Mouse (Mus musculus) midbrain, embryonic 13.5 days (tissue): ENCODE data around the gene Shroom2. TPM values are rescaled to one million over a fixed set of nuclear protein-coding genes. Genes with fewer than 3 reads are reported as not detected.
A peak's percentile ranks its signal among the peaks of the same experiment; 100 is the strongest.

Experiments used
- ATAC-seq: fragments of 200-750 bp; cut with Nextera tagmentation; 2 replicates; pipeline ENCODE4 v1.8.0; 2017; ENCODE audit warnings: mild to moderate bottlenecking, moderate TSS enrichment, moderate library complexity
- H3K27ac ChIP-seq: fragments of 300-500 bp; sonication (generic); 2 replicates; pipeline ENCODE4 v1.5.1; 2015; ENCODE audit warnings: inconsistent platforms, mild to moderate bottlenecking, moderate library complexity
- H3K27me3 ChIP-seq: fragments of 300-500 bp; sonication (generic); 2 replicates; pipeline ENCODE4 v1.6.1; 2015; ENCODE audit warnings: mild to moderate bottlenecking, inconsistent platforms
- H3K36me3 ChIP-seq: fragments of 300-500 bp; sonication (generic); 2 replicates; pipeline ENCODE4 v1.6.1; 2015; ENCODE audit warnings: mild to moderate bottlenecking, inconsistent platforms
- H3K4me1 ChIP-seq: fragments of 300-500 bp; sonication (generic); replicated peaks from 2 replicates; pipeline ENCODE4 v1.6.1; 2015; ENCODE audit warnings: inconsistent platforms
- H3K4me2 ChIP-seq: fragments of 300-500 bp; sonication (generic); replicated peaks from 2 replicates; pipeline ENCODE4 v1.6.1; 2015; ENCODE audit warnings: moderate library complexity, mild to moderate bottlenecking, inconsistent platforms
- H3K4me3 ChIP-seq: fragments of 300-500 bp; sonication (generic); replicated peaks from 2 replicates; pipeline ENCODE4 v1.5.1; 2015; ENCODE audit warnings: mild to moderate bottlenecking, inconsistent platforms
- H3K9ac ChIP-seq: fragments of 300-500 bp; sonication (generic); replicated peaks from 2 replicates; pipeline ENCODE4 v1.6.1; 2015; ENCODE audit warnings: mild to moderate bottlenecking, inconsistent platforms
- H3K9me3 ChIP-seq: fragments of 300-500 bp; sonication (generic); 2 replicates; pipeline ENCODE4 v1.6.1; 2016; ENCODE audit warnings: mild to moderate bottlenecking, inconsistent platforms
- WGBS: fragments of 180-500 bp; shearing (Covaris S2); methylation state at CpG from one replicate; pipeline ENCODE4 v1.1.7; 2015; 5-methylcytosine and 5-hydroxymethylcytosine counted together
- polyA plus RNA-seq: library from polyadenylated mRNA; unstranded; fragments of >200 nt; fragmentation: Nextera tagmentation; extraction: Ambion mirVana; gene quantifications from 2 replicates; pipeline ENCODE4 v1.2.1, GENCODE M21; 2015

Shroom2 gene
- polyA plus RNA-seq, 1 experiment from 2014 or later, result 47.2 TPM

GRCm38 (mm10) chrX:152679190-152679814 lies 90.0 kb downstream of the Shroom2 start:
- no peaks in the 10 kb centered on the region for H3K9me3 ChIP-seq
- H3K36me3 ChIP-seq, result no peaks in the 10 kb centered on the region
- 86% methylated on average over 2 of the region's 2 CpGs for WGBS
- no peak overlapping the region for H3K27ac ChIP-seq
- H3K4me3 ChIP-seq, result no peak overlapping the region
- peaks cover 41% of the 10 kb centered on the region; the same call in 1 of the 2 replicates for H3K27me3 ChIP-seq
- H3K4me2 ChIP-seq, result no peak overlapping the region
- no peak for ATAC-seq
- H3K4me1 ChIP-seq, result no peaks in the 10 kb centered on the region
- H3K9ac ChIP-seq, result no peak overlapping the region

DNA sequence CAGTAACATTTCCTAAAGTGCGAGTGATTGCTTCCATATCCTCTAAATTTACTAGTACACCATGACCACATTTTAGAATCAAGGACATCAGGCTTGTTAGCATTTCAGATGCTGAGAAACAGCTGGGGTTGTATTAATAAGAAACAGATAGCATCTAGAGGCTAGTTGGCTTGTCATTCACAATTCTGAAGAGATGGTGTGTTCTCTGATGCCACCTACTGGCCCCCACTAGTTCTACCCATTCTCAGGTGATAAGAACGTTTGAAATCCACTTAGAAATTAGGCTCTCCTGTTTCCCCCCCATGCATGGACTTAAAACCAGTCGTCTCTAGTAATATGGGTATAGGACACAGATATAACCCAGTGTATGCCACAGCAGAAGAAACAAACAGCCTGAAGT lies 92.9 kb downstream of the Shroom2 start:
- Histone ChIP-seq H3K4me1 (no peaks in the 10 kb centered on the region), H3K9me3 (no peaks in the 10 kb centered on the region), H3K9ac (no peak overlapping the region), H3K27ac (no peak overlapping the region), H3K4me2 (no peak overlapping the region), H3K4me3 (no peak overlapping the region), H3K36me3 (no peaks in the 10 kb centered on the region), H3K27me3 (peaks cover 48% of the 10 kb centered on the region; the same call in 1 of the 2 replicates)
- 51% methylated on average over 3 of the region's 3 CpGs for WGBS
- no peak for ATAC-seq

GRCm38 (mm10) chrX:152673431-152673830 lies 95.8 kb downstream of the Shroom2 start:
- peaks cover 37% of the 10 kb centered on the region; the same call in 1 of the 2 replicates for H3K27me3 ChIP-seq
- WGBS, result 85% methylated on average over 3 of the region's 3 CpGs

GRCm38 (mm10) chrX:152657363-152658036 lies 111.8 kb downstream of the Shroom2 start:
- ATAC-seq, result no peak
- no peaks in the 10 kb centered on the region for H3K36me3 ChIP-seq
- 44% methylated on average over 4 of the region's 4 CpGs for WGBS

More at GRCm38 (mm10) chrX:152673431-152673830, 95.8 kb downstream of the Shroom2 start:
- Histone ChIP-seq H3K9me3 (no peaks in the 10 kb centered on the region), H3K4me2 (no peak overlapping the region), H3K4me3 (no peak overlapping the region), H3K4me1 (no peaks in the 10 kb centered on the region), H3K9ac (no peak overlapping the region), H3K27ac (no peak overlapping the region), H3K36me3 (no peaks in the 10 kb centered on the region)
- no peak for ATAC-seq

GRCm38 (mm10) chrX:152656609-152656939 lies 112.7 kb downstream of the Shroom2 start:
- no peaks in the 10 kb centered on the region for H3K9me3 ChIP-seq
- WGBS, result 65% methylated on average over 2 of the region's 2 CpGs
- peak; percentile 61 for ATAC-seq
- peaks cover 12% of the 10 kb centered on the region; the same call in 1 of the 2 replicates for H3K4me1 ChIP-seq
- H3K4me2 ChIP-seq, result no peak overlapping the region
- H3K27ac ChIP-seq, result peak overlapping the region; percentile 71
- H3K9ac ChIP-seq, result no peak overlapping the region
- H3K4me3 ChIP-seq, result no peak overlapping the region
- no peaks in the 10 kb centered on the region for H3K36me3 ChIP-seq
- H3K27me3 ChIP-seq, result peaks cover 68% of the 10 kb centered on the region

More at GRCm38 (mm10) chrX:152657363-152658036, 111.8 kb downstream of the Shroom2 start:
- H3K4me1 ChIP-seq, result peaks cover 12% of the 10 kb centered on the region; the same call in 1 of the 2 replicates
- H3K27ac ChIP-seq, result no peak overlapping the region
- no peak overlapping the region for H3K4me3 ChIP-seq
- H3K27me3 ChIP-seq, result peaks cover 70% of the 10 kb centered on the region
- H3K9ac ChIP-seq, result no peak overlapping the region
- H3K9me3 ChIP-seq, result no peaks in the 10 kb centered on the region
- H3K4me2 ChIP-seq, result no peak overlapping the region

- WGBS, result 28% methylated on average over 8 of the region's 8 CpGs
- H3K36me3 ChIP-seq, result no peaks in the 10 kb centered on the region
- H3K27ac ChIP-seq, result peak overlapping the region; percentile 71
- peak; percentile 97 for ATAC-seq
- H3K4me1 ChIP-seq, result peaks cover 12% of the 10 kb centered on the region; the same call in 1 of the 2 replicates
- H3K27me3 ChIP-seq, result peaks cover 62% of the 10 kb centered on the region
- H3K9ac ChIP-seq, result no peak overlapping the region
- H3K4me2 ChIP-seq, result peak overlapping the region; percentile 32
- H3K9me3 ChIP-seq, result no peaks in the 10 kb centered on the region
- peak overlapping the region; percentile 5; the same call in 1 of the 2 replicates for H3K4me3 ChIP-seq
Measured at GRCm38 (mm10) chrX:152655796-152656608, 113.3 kb downstream of the Shroom2 start.

- H3K9me3 ChIP-seq, result no peaks in the 10 kb centered on the region
- no peak overlapping the region for H3K27ac ChIP-seq
- no peak overlapping the region for H3K4me2 ChIP-seq
- peaks cover 12% of the 10 kb centered on the region; the same call in 1 of the 2 replicates for H3K4me1 ChIP-seq
- no peaks in the 10 kb centered on the region for H3K36me3 ChIP-seq
- 83% methylated on average over 2 of the region's 2 CpGs for WGBS
- peaks cover 60% of the 10 kb centered on the region for H3K27me3 ChIP-seq
- H3K9ac ChIP-seq, result no peak overlapping the region
- no peak overlapping the region for H3K4me3 ChIP-seq
- ATAC-seq, result no peak
Measured at GRCm38 (mm10) chrX:152652676-152653075, 116.6 kb downstream of the Shroom2 start.

DNA sequence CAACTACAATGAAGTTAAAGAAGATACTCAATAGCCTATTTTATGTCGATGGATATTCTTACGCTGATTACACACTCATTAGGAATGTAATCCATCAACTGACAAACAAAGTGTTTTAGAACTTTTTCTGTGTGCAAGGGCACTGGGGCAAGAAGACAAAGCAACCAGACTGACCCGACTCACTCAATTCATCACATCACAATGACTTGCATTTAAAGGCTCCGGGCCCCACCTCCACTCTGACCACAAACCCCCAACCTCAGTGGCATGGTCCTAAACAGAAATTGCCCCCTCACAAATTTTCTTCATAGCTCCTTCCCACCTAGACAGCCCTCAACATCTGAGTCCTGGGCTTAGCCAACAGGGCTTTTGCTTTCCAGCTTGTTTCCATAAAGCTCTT lies 124.4 kb downstream of the Shroom2 start:
- Histone ChIP-seq H3K9me3 (no peaks in the 10 kb centered on the region), H3K9ac (no peak overlapping the region), H3K36me3 (no peaks in the 10 kb centered on the region), H3K4me1 (peaks cover 7% of the 10 kb centered on the region; the same call in 1 of the 2 replicates), H3K4me3 (no peak overlapping the region), H3K27ac (no peak overlapping the region), H3K27me3 (peaks cover 38% of the 10 kb centered on the region; the same call in 1 of the 2 replicates), H3K4me2 (no peak overlapping the region)
- 35% methylated on average over 4 of the region's 4 CpGs for WGBS
- ATAC-seq, result no peak

DNA sequence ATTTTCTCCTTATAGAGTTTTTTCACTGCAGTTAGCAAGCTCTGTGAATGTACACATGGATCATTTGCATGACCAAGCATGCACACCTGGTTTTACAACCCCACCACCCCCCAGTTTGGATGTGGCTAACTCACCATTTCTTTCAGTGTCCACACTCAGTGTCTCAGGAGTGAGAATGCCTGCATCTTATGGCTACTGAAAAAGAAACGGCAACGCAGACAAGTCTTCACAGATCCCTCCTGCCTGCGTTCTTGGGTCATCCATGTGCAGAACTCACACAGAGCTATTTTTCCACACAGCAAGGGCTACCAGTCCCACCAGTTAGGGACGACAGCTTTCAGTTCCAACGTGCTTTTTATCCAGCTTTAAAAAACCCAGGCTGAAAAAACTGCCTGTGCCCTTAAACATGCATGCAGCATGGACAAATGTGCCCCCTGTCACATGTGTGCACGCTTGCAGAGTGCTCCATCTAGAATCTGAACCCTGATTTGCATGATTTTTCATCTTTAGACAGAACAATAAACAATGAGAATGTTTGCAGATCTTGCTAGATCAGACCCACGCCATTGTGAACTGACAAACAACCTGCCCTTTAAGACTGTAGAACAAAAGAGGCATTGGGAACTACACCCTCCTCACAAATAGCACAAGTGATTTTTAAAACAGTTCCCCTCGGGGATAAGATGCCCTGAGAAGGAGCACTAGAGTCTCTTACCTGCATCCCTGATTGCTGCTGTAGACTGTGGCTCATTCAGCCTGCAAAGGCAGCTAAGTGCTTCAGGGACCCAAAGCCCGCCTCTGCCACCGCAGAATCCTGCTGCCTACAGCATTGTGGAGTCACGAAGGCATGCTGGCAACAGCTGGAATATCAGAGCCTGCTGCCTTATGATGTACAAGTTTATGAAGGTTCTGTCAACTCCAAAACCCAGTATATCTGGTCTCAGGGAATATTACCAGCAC lies 125.3 kb downstream of the Shroom2 start:
- Histone ChIP-seq H3K9me3 (no peaks in the 10 kb centered on the region), H3K4me1 (peaks cover 7% of the 10 kb centered on the region; the same call in 1 of the 2 replicates), H3K9ac (peak overlapping the region; percentile 56), H3K27ac (peak overlapping the region; percentile 76), H3K4me2 (peak overlapping the region; percentile 43), H3K36me3 (no peaks in the 10 kb centered on the region), H3K4me3 (peak overlapping the region; percentile 36), H3K27me3 (peaks cover 35% of the 10 kb centered on the region; the same call in 1 of the 2 replicates)
- ATAC-seq, result peak; percentile 62; the same call in 1 of the 2 replicates
- WGBS, result 28% methylated on average over 11 of the region's 11 CpGs

DNA sequence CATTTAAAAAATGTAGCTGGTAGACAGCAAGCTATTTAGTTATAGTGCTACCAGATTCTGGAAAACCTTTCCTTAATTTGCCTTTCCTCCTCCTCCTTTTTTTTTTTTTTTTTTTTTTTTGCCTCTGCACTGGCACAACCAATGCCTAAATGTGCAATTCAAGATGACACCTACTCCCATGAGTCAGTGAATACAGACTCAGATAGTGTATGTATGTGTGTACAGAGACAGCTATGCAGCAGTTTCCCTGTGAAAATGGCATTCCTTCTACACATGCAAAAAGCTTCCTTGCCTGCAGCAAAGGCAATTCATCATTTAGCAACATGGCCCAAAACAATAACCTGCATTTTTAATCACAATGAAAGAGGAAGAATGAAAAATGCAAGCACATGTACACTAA lies 126.1 kb downstream of the Shroom2 start:
- Histone ChIP-seq H3K27ac (peak overlapping the region; percentile 76; the same call in 1 of the 2 replicates), H3K4me1 (peaks cover 7% of the 10 kb centered on the region; the same call in 1 of the 2 replicates), H3K9me3 (no peaks in the 10 kb centered on the region), H3K27me3 (peaks cover 29% of the 10 kb centered on the region; the same call in 1 of the 2 replicates), H3K4me3 (peak overlapping the region; percentile 36), H3K36me3 (no peaks in the 10 kb centered on the region), H3K9ac (no peak overlapping the region; the same call in 1 of the 2 replicates), H3K4me2 (peak overlapping the region; percentile 43)
- peak; percentile 67; the same call in 1 of the 2 replicates for ATAC-seq

GRCm38 (mm10) chrX:152642627-152643026 lies 126.6 kb downstream of the Shroom2 start:
- Histone ChIP-seq H3K4me2 (peak overlapping the region; percentile 42), H3K4me1 (peaks cover 7% of the 10 kb centered on the region; the same call in 1 of the 2 replicates), H3K4me3 (peak overlapping the region; percentile 22), H3K9me3 (no peaks in the 10 kb centered on the region), H3K36me3 (no peaks in the 10 kb centered on the region), H3K9ac (no peak overlapping the region), H3K27ac (no peak overlapping the region), H3K27me3 (peaks cover 26% of the 10 kb centered on the region; the same call in 1 of the 2 replicates)
- 0 out of 2 replicates have a peak, but pooled peaks have one; percentile 48 for ATAC-seq
- 73% methylated on average over 2 of the region's 2 CpGs for WGBS
